ENCODE assay signal across 9 mouse cellular contexts in genomic region chr8:70309311-70309710, GRCm38 (mm10). TPM values are rescaled to one million over a fixed set of nuclear protein-coding genes. Genes with fewer than 3 reads are reported as not detected.
A peak's percentile ranks its signal among the peaks of the same experiment; 100 is the strongest.
DNase-seq lines count a peak whose midpoint lies in the region; TF ChIP-seq lines count a peak whose summit lies in the region.
"Had no signal": no experiment of that assay in that cellular context is flagged by ENCODE, and none has a peak within 500 bp of the region (broad histone marks: within the 10 kb centered on the region; RNA-seq: fewer than 3 reads in every experiment).

No protein-coding gene starts in this region.

- DNase-seq in gastrocnemius, postnatal 14 days: peak; percentile 34
- no peak for DNase-seq in gastrocnemius, adult 18-20 months (ENCODE audit: low spot score)
- peak; percentile 48 for DNase-seq in right cerebral cortex, postnatal 14 days
- DNase-seq in right cerebral cortex, postnatal 10 days (ENCODE audit: low spot score in 2 of 2): no peak
- peak; percentile 28 for DNase-seq in brain, embryonic 14.5 days (ENCODE audit: low read depth)
- peak; percentile 62 for DNase-seq in retina, postnatal 1 day
- no peak for DNase-seq in adrenal gland, postnatal 4 days (ENCODE audit: low spot score in 2 of 2)
- DNase-seq in gastrocnemius, postnatal 25 days: no peak
- DNase-seq: gastrocnemius, postnatal 36 days had no signal

- intact Hi-C loops in gastrocnemius, postnatal 14 days (cut with DNase I; ENCODE audit: low total_unique reads): no loop called here

- no peak for TF ChIP-seq POLR2A in brain, embryonic 14.5 days (IDR thresholded peaks at IDR 0.05; ENCODE audit: borderline replicate concordance, extremely low read depth, insufficient read depth, insufficient read length, poor library complexity, severe bottlenecking)

- TF ChIP-seq CTCF in brain, embryonic 14.5 days (IDR thresholded peaks at IDR 0.05; ENCODE audit: borderline replicate concordance, extremely low read depth, insufficient read depth, insufficient read length): peak; percentile 67

RNA-seq across cellular contexts. Expression of gene Cers1, which starts 6.3 kb away (rescaled TPM):
- total RNA-seq in gastrocnemius, postnatal 14 days (2021): 10 to 100 TPM; 14.5 to 24.5 TPM
- 10 to 100 TPM; 13.4 to 15.9 TPM for total RNA-seq in gastrocnemius, adult 18-20 months (2021)
- polyA plus RNA-seq in brain, embryonic 14.5 days (2012; rRNA removed): 34.1 and 45.1 TPM in 2 replicates
- 1 to 10 TPM; 6.8 to 7.2 TPM for total RNA-seq in adrenal gland, postnatal 4 days (2021)
- total RNA-seq in gastrocnemius, postnatal 25 days (2021): 10 to 100 TPM; 13.8 to 15.8 TPM

RNA-seq across cellular contexts. Expression of gene Cope, which starts 7.0 kb away (rescaled TPM):
- total RNA-seq in gastrocnemius, postnatal 14 days (2021): 100 to 1,000 TPM; 123 to 134 TPM
- total RNA-seq in gastrocnemius, adult 18-20 months (2021): 100 to 1,000 TPM; 133 to 135 TPM
- polyA plus RNA-seq in brain, embryonic 14.5 days (2012; rRNA removed): 263 and 350 TPM in 2 replicates
- 100 to 1,000 TPM; 188 to 192 TPM for total RNA-seq in adrenal gland, postnatal 4 days (2021)
- total RNA-seq in gastrocnemius, postnatal 25 days (2021): 100 to 1,000 TPM; 113 to 119 TPM

RNA-seq across cellular contexts. Expression of gene Ddx49, which starts 7.0 kb away (rescaled TPM):
- total RNA-seq in gastrocnemius, postnatal 14 days (2021): 10 to 100 TPM; 25.3 to 27.5 TPM
- 10 to 100 TPM; 27.4 to 28.6 TPM for total RNA-seq in gastrocnemius, adult 18-20 months (2021)
- 61.3 and 66.2 TPM in 2 replicates for polyA plus RNA-seq in brain, embryonic 14.5 days (2012; rRNA removed)
- 10 to 100 TPM; 83.3 to 86.8 TPM for total RNA-seq in adrenal gland, postnatal 4 days (2021)
- 10 to 100 TPM; 26.9 to 30.7 TPM for total RNA-seq in gastrocnemius, postnatal 25 days (2021)

RNA-seq across cellular contexts. Expression of gene Gdf1, which starts 20.3 kb away (rescaled TPM):
- total RNA-seq in gastrocnemius, postnatal 14 days (2021): 1 to 10 TPM; 1.3 to 2.8 TPM
- 1 to 10 TPM; 1.9 to 2.1 TPM for total RNA-seq in gastrocnemius, adult 18-20 months (2021)
- polyA plus RNA-seq in brain, embryonic 14.5 days (2012; rRNA removed): 10.2 and 12.5 TPM in 2 replicates
- 1 to 10 TPM in 1 of 2 experiments, under 1 TPM in 1; 0.34 to 1.3 TPM for total RNA-seq in adrenal gland, postnatal 4 days (2021)
- 1 to 10 TPM in 1 of 2 experiments, under 1 TPM in 1; 0.72 to 2.5 TPM for total RNA-seq in gastrocnemius, postnatal 25 days (2021)

RNA-seq across cellular contexts. Expression of gene Homer3, which starts 26.7 kb away (rescaled TPM):
- 1 to 10 TPM; 8.5 to 8.7 TPM for total RNA-seq in gastrocnemius, postnatal 14 days (2021)
- 1 to 10 TPM; 2.9 to 3.8 TPM for total RNA-seq in gastrocnemius, adult 18-20 months (2021)
- polyA plus RNA-seq in brain, embryonic 14.5 days (2012; rRNA removed): 68.5 and 80.2 TPM in 2 replicates
- 10 to 100 TPM; 44.8 to 50.6 TPM for total RNA-seq in adrenal gland, postnatal 4 days (2021)
- total RNA-seq in gastrocnemius, postnatal 25 days (2021): 1 to 10 TPM; 3.0 to 4.7 TPM

Comparison
In these comparisons a context has a peak if more than half of its experiments do, and no peak if none do; other contexts are left out.
1. DNase-seq: peak in gastrocnemius, postnatal 14 days (single experiment), right cerebral cortex, postnatal 14 days (single experiment), brain, embryonic 14.5 days (single experiment) and retina, postnatal 1 day (single experiment); none in gastrocnemius, adult 18-20 months (single experiment), right cerebral cortex, postnatal 10 days (0 of 2), adrenal gland, postnatal 4 days (0 of 2) and gastrocnemius, postnatal 25 days (single experiment).